Mouse (Mus musculus): Measurements from ENCODE around the gene Clip2. TPM values are rescaled to one million over a fixed set of nuclear protein-coding genes. Genes with fewer than 3 reads are reported as not detected.
"Not testable (repeated sequence)": the region's sequence is repeated elsewhere in the genome, so short reads cannot be mapped to it uniquely, and the experiment has no call there.

Clip2 gene
- total RNA-seq, 2 experiments from 2014 or later: 24.7 to 29.6 TPM

GRCm38 (mm10) chr5:134464225-134464624 lies 88.0 kb downstream of the Clip2 start:
- DNase-seq (ENCODE audit: low spot score in 2 of 2): no peak

- DNase-seq (ENCODE audit: low spot score in 2 of 2): no peak
Observed at GRCm38 (mm10) chr5:134462731-134463130, 89.5 kb downstream of the Clip2 start.

GRCm38 (mm10) chr5:134462316-134462715 lies 89.9 kb downstream of the Clip2 start:
- DNase-seq (ENCODE audit: low spot score in 2 of 2): no peak

GRCm38 (mm10) chr5:134460546-134460945 lies 91.7 kb downstream of the Clip2 start:
- DNase-seq (ENCODE audit: low spot score in 2 of 2): no peak

GRCm38 (mm10) chr5:134459096-134459495 lies 93.1 kb downstream of the Clip2 start:
- DNase-seq (ENCODE audit: low spot score in 2 of 2): no peak

GRCm38 (mm10) chr5:134458416-134458815 lies 93.8 kb downstream of the Clip2 start:
- DNase-seq (ENCODE audit: low spot score in 2 of 2): no peak

GRCm38 (mm10) chr5:134457371-134457770 lies 94.9 kb downstream of the Clip2 start:
- no peak for DNase-seq (ENCODE audit: low spot score in 2 of 2)

GRCm38 (mm10) chr5:134456503-134456962 lies 95.7 kb downstream of the Clip2 start, which contains the start of gene Gtf2ird1:
Gene Gtf2ird1, minus strand, starts transcription at chr5:134456716.
- DNase-seq (ENCODE audit: low spot score in 2 of 2): peak; percentile 42 to 65

GRCm38 (mm10) chr5:134455914-134456423 lies 96.3 kb downstream of the Clip2 start:
- DNase-seq (ENCODE audit: low spot score in 2 of 2): peak in 1 of 2 experiments; percentile 43

GRCm38 (mm10) chr5:134455186-134455895 lies 96.9 kb downstream of the Clip2 start:
- no peak for DNase-seq (ENCODE audit: low spot score in 2 of 2)

GRCm38 (mm10) chr5:134454421-134454820 lies 97.8 kb downstream of the Clip2 start:
- no peak for DNase-seq (ENCODE audit: low spot score in 2 of 2)

GRCm38 (mm10) chr5:134453577-134453976 lies 98.7 kb downstream of the Clip2 start:
- DNase-seq (ENCODE audit: low spot score in 2 of 2): no peak

- not testable (repeated sequence) for DNase-seq (ENCODE audit: low spot score in 2 of 2)
Observed at GRCm38 (mm10) chr5:134446755-134447154, 105.5 kb downstream of the Clip2 start.

- DNase-seq (ENCODE audit: low spot score in 2 of 2): no peak
Observed at GRCm38 (mm10) chr5:134445895-134446294, 106.3 kb downstream of the Clip2 start.

GRCm38 (mm10) chr5:134445208-134445831 lies 106.9 kb downstream of the Clip2 start:
- no peak for DNase-seq (ENCODE audit: low spot score in 2 of 2)

GRCm38 (mm10) chr5:134444473-134444872 lies 107.8 kb downstream of the Clip2 start:
- DNase-seq (ENCODE audit: low spot score in 2 of 2): no peak

- DNase-seq (ENCODE audit: low spot score in 2 of 2): no peak
Observed at GRCm38 (mm10) chr5:134442066-134442465, 110.2 kb downstream of the Clip2 start.

GRCm38 (mm10) chr5:134441105-134441504 lies 111.1 kb downstream of the Clip2 start:
- DNase-seq (ENCODE audit: low spot score in 2 of 2): no peak

- DNase-seq (ENCODE audit: low spot score in 2 of 2): peak; percentile 59 to 70
Observed at GRCm38 (mm10) chr5:134440098-134440497, 112.1 kb downstream of the Clip2 start.

GRCm38 (mm10) chr5:134439481-134439880 lies 112.8 kb downstream of the Clip2 start:
- DNase-seq (ENCODE audit: low spot score in 2 of 2): no peak

Data from adrenal gland, postnatal 4 days (tissue).